Mouse (Mus musculus): ENCODE measurements around the gene Tmem129. TPM values are rescaled to one million over a fixed set of nuclear protein-coding genes. Genes with fewer than 3 reads are reported as not detected.
A peak's percentile ranks its signal among the peaks of the same experiment; 100 is the strongest.

Tmem129 gene
- polyA plus RNA-seq, 1 experiment: not detected

GRCm38 (mm10) chr5:33654424-33654823 is 3.8 kb downstream of the Tmem129 start:
- H3K27ac ChIP-seq (ENCODE audit: insufficient read depth, low read depth, low read length): no peak overlapping the region
- no peak overlapping the region for H3K4me3 ChIP-seq (ENCODE audit: insufficient read depth, low read depth, low read length)
- no peak for TF ChIP-seq POLR2A (IDR thresholded peaks at IDR 0.05; ENCODE audit: insufficient read depth, low read depth, low read length)
- no peak for TF ChIP-seq CTCF (IDR thresholded peaks at IDR 0.05; ENCODE audit: insufficient read depth, low read depth, low read length)
- WGBS: 90% methylated on average over 13 of the region's 13 CpGs
- H3K4me1 ChIP-seq (ENCODE audit: control insufficient read depth, insufficient read depth, low read length): peaks cover 18% of the 10 kb centered on the region

DNA sequence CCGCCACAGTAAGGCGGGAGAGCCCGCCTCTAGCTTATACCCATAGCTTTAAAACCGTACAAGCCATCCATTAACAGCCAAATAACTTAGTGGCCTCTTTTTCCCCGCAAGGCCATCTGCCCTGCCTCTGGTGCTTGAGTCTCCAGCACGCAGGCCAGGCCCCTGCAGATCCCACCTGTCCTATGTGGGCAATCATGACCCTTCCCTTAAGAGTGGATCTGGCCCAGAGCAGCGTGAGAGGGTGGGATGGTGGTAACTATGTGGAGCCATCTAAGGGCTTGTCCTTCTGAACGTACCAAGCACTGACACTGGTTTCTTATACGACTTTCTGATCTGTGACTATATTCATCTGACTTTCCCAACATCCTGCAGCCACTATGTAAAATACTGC is 5.4 kb downstream of the Tmem129 start:
- Histone ChIP-seq H3K4me1 (ENCODE audit: control insufficient read depth, insufficient read depth, low read length) (peaks cover 14% of the 10 kb centered on the region; the same call in 1 of the 2 replicates), H3K4me3 (ENCODE audit: insufficient read depth, low read depth, low read length) (peak overlapping the region; percentile 31), H3K27ac (ENCODE audit: insufficient read depth, low read depth, low read length) (0 out of 2 replicates have a peak overlapping the region, but pooled peaks have one; percentile 23)
- 4% methylated on average over 9 of the region's 9 CpGs for WGBS
- TF ChIP-seq POLR2A (IDR thresholded peaks at IDR 0.05; ENCODE audit: insufficient read depth, low read depth, low read length): no peak; the same call in 1 of the 2 replicates
- TF ChIP-seq CTCF (IDR thresholded peaks at IDR 0.05; ENCODE audit: insufficient read depth, low read depth, low read length): no peak

- H3K4me1 ChIP-seq (ENCODE audit: control insufficient read depth, insufficient read depth, low read length): peaks cover 13% of the 10 kb centered on the region; the same call in 1 of the 2 replicates
- peak within 1 kb of the TSS; percentile 80 for H3K4me3 ChIP-seq (ENCODE audit: insufficient read depth, low read depth, low read length)
- H3K27ac ChIP-seq (ENCODE audit: insufficient read depth, low read depth, low read length): peak within 1 kb of the TSS; percentile 95
- TF ChIP-seq POLR2A (IDR thresholded peaks at IDR 0.05; ENCODE audit: insufficient read depth, low read depth, low read length) (peak; percentile 92; the same call in 1 of the 2 replicates), CTCF (IDR thresholded peaks at IDR 0.05; ENCODE audit: insufficient read depth, low read depth, low read length) (no peak)
- WGBS: under 1% methylated on average over 82 of the region's 82 CpGs
These were observed 6.1 kb downstream of the Tmem129 start, which contains the start of gene Slbp for GRCm38 (mm10) chr5:33651921-33652782. TSS of gene Slbp (minus strand) at chr5:33652574.

DNA sequence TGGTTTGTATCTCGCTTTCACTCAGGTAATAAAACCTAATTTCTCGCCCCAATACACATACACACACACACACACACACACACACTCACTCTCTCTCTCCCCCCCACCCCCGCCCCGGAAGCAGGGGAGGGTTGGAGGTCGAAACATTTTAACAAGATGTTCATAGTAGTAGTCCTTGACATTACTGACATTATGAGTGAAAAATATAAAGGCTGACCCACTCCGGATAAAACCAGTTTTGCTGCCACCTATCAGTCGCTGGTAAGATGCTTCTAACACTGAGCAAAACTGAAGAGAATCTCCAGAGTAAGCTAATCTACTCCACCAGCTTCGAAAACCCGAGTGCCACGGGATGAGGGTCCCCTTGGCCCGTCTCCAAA is 6.7 kb downstream of the Tmem129 start:
- H3K27ac ChIP-seq (ENCODE audit: insufficient read depth, low read depth, low read length): no peak overlapping the region
- TF ChIP-seq CTCF (IDR thresholded peaks at IDR 0.05; ENCODE audit: insufficient read depth, low read depth, low read length) (no peak), POLR2A (IDR thresholded peaks at IDR 0.05; ENCODE audit: insufficient read depth, low read depth, low read length) (no peak)
- WGBS: 2% methylated on average over 11 of the region's 11 CpGs
- peak overlapping the region; percentile 80 for H3K4me3 ChIP-seq (ENCODE audit: insufficient read depth, low read depth, low read length)
- H3K4me1 ChIP-seq (ENCODE audit: control insufficient read depth, insufficient read depth, low read length): peaks cover 9% of the 10 kb centered on the region; the same call in 1 of the 2 replicates

- no peak overlapping the region; the same call in 1 of the 2 replicates for H3K4me3 ChIP-seq (ENCODE audit: insufficient read depth, low read depth, low read length)
- WGBS: 5% methylated on average over 2 of the region's 2 CpGs
These were observed 7.2 kb downstream of the Tmem129 start for GRCm38 (mm10) chr5:33651017-33651416.

DNA sequence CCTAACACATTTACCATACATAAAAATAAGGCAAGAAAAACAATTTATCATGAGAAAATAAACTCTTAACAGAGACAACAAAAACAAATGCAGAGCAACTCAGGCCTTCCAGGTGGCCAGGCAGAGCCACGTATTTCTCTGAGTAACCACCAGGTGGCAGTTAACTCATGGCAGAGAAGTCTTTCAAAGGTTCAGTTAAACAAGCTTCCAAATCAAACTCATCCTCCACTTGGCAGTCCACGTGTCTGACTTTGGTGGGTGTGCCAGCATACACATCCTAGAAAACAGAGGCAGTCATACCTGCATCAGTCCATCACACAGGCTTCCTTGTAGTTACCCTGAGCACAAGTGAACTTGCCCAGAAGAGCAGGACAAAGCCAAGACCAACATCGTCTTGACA is 17.6 kb downstream of the Tmem129 start:
- Histone ChIP-seq H3K4me3 (ENCODE audit: insufficient read depth, low read depth, low read length) (no peak overlapping the region), H3K4me1 (ENCODE audit: control insufficient read depth, insufficient read depth, low read length) (no peaks in the 10 kb centered on the region), H3K27ac (ENCODE audit: insufficient read depth, low read depth, low read length) (no peak overlapping the region)
- WGBS: 30% methylated on average over 3 of the region's 3 CpGs
- TF ChIP-seq CTCF (IDR thresholded peaks at IDR 0.05; ENCODE audit: insufficient read depth, low read depth, low read length) (no peak), POLR2A (IDR thresholded peaks at IDR 0.05; ENCODE audit: insufficient read depth, low read depth, low read length) (no peak)

More at GRCm38 (mm10) chr5:33651017-33651416, 7.2 kb downstream of the Tmem129 start:
- Histone ChIP-seq H3K27ac (ENCODE audit: insufficient read depth, low read depth, low read length) (no peak overlapping the region), H3K4me1 (ENCODE audit: control insufficient read depth, insufficient read depth, low read length) (peaks cover 9% of the 10 kb centered on the region; the same call in 1 of the 2 replicates)
- TF ChIP-seq POLR2A (IDR thresholded peaks at IDR 0.05; ENCODE audit: insufficient read depth, low read depth, low read length) (no peak), CTCF (IDR thresholded peaks at IDR 0.05; ENCODE audit: insufficient read depth, low read depth, low read length) (no peak)

DNA sequence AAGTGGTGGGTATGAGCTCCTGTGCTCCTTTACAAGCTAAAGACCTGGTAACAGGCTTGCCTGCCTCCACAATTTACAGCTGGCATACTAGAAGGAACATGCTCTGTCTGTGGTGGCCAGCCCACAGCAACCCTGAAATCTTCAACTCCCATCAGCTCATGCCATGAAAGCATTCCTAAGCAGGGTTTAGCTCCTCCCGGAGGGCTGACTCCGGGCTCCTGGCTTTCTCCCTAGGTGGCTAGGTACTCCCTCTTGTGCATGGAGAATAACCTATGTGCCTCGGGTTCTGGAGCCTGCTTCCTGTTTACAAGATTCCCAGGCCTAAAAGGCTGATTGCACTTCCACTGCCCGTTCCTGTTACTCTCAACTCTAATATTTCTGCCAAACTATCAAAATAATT is 19.4 kb downstream of the Tmem129 start:
- TF ChIP-seq POLR2A (IDR thresholded peaks at IDR 0.05; ENCODE audit: insufficient read depth, low read depth, low read length) (no peak), CTCF (IDR thresholded peaks at IDR 0.05; ENCODE audit: insufficient read depth, low read depth, low read length) (no peak)
- Histone ChIP-seq H3K4me1 (ENCODE audit: control insufficient read depth, insufficient read depth, low read length) (no peaks in the 10 kb centered on the region), H3K4me3 (ENCODE audit: insufficient read depth, low read depth, low read length) (no peak overlapping the region), H3K27ac (ENCODE audit: insufficient read depth, low read depth, low read length) (no peak overlapping the region)
- 75% methylated on average over 4 of the region's 4 CpGs for WGBS

- TF ChIP-seq POLR2A (IDR thresholded peaks at IDR 0.05; ENCODE audit: insufficient read depth, low read depth, low read length) (no peak), CTCF (IDR thresholded peaks at IDR 0.05; ENCODE audit: insufficient read depth, low read depth, low read length) (no peak)
- 86% methylated on average over 3 of the region's 3 CpGs for WGBS
- Histone ChIP-seq H3K4me3 (ENCODE audit: insufficient read depth, low read depth, low read length) (no peak overlapping the region), H3K4me1 (ENCODE audit: control insufficient read depth, insufficient read depth, low read length) (no peaks in the 10 kb centered on the region), H3K27ac (ENCODE audit: insufficient read depth, low read depth, low read length) (no peak overlapping the region)
These were observed 20.4 kb downstream of the Tmem129 start for GRCm38 (mm10) chr5:33637606-33638350.

Data from olfactory bulb, adult 2 months (tissue).